Mouse (Mus musculus): ENCODE measurements around the gene Dennd2a.
A peak's percentile ranks its signal among the peaks of the same experiment; 100 is the strongest.

The Dennd2a gene

GRCm38 (mm10) chr6:39515040-39515738 lies 42.5 kb downstream of the Dennd2a start:
- DNase-seq = peak; percentile 27 to 52

- DNase-seq = no peak
These were observed 54.2 kb downstream of the Dennd2a start for GRCm38 (mm10) chr6:39503476-39503875.

- DNase-seq = no peak
These were observed 60.5 kb downstream of the Dennd2a start for GRCm38 (mm10) chr6:39497165-39497564.

GRCm38 (mm10) chr6:39493129-39493714 lies 64.4 kb downstream of the Dennd2a start:
- DNase-seq = peak; percentile 69 to 73

GRCm38 (mm10) chr6:39492161-39492560 lies 65.5 kb downstream of the Dennd2a start:
- DNase-seq = no peak

GRCm38 (mm10) chr6:39491203-39491602 lies 66.5 kb downstream of the Dennd2a start:
- DNase-seq = no peak

- no peak for DNase-seq
These were observed 69.4 kb downstream of the Dennd2a start for GRCm38 (mm10) chr6:39488292-39488691.

GRCm38 (mm10) chr6:39483656-39484055 lies 74.0 kb downstream of the Dennd2a start:
- no peak for DNase-seq

GRCm38 (mm10) chr6:39478509-39479150 lies 79.0 kb downstream of the Dennd2a start:
- peak in 1 of 2 experiments; percentile 56 for DNase-seq

- no peak for DNase-seq
These were observed 81.0 kb downstream of the Dennd2a start for GRCm38 (mm10) chr6:39476617-39477016.

- peak; percentile 47 to 81 for DNase-seq
These were observed 83.2 kb downstream of the Dennd2a start for GRCm38 (mm10) chr6:39474424-39474823.

- no peak for DNase-seq
These were observed 84.8 kb downstream of the Dennd2a start for GRCm38 (mm10) chr6:39472837-39473236.

- DNase-seq = no peak
These were observed 85.4 kb downstream of the Dennd2a start for GRCm38 (mm10) chr6:39472271-39472670.

GRCm38 (mm10) chr6:39470076-39470475 lies 87.6 kb downstream of the Dennd2a start:
- no peak for DNase-seq

GRCm38 (mm10) chr6:39469427-39469826 lies 88.2 kb downstream of the Dennd2a start:
- no peak for DNase-seq

- peak; percentile 76 to 85 for DNase-seq
These were observed 94.8 kb downstream of the Dennd2a start for GRCm38 (mm10) chr6:39462621-39463538.

GRCm38 (mm10) chr6:39460040-39460439 lies 97.6 kb downstream of the Dennd2a start:
- peak in 1 of 2 experiments; percentile 36 for DNase-seq

GRCm38 (mm10) chr6:39455339-39456160 lies 102.1 kb downstream of the Dennd2a start:
- DNase-seq = no peak

GRCm38 (mm10) chr6:39454616-39455015 lies 103.1 kb downstream of the Dennd2a start:
- DNase-seq = no peak

- DNase-seq = no peak
These were observed 104.1 kb downstream of the Dennd2a start for GRCm38 (mm10) chr6:39453564-39453963.

- DNase-seq = no peak
These were observed 106.6 kb downstream of the Dennd2a start for GRCm38 (mm10) chr6:39451033-39451432.

- DNase-seq = no peak
These were observed 107.1 kb downstream of the Dennd2a start for GRCm38 (mm10) chr6:39450580-39450979.
